Mouse (Mus musculus): ENCODE data around the gene Suclg1. TPM values are rescaled to one million over a fixed set of nuclear protein-coding genes. Genes with fewer than 3 reads are reported as not detected.

The Suclg1 gene
- 100 to 1,000 TPM; 540 to 568 TPM for total RNA-seq (2021)

- intact Hi-C loops (cut with DNase I): loop anchor here (10.0 kb wide), 1 partner anchor 1974 kb away; the partner anchor contains the start of gene Krcc1
- DNase-seq: peak; percentile 83 to 93
Measured at GRCm38 (mm10) chr6:73248237-73249048, at the start of gene Suclg1. Gene Suclg1, plus strand, starts transcription at chr6:73248382.

- intact Hi-C loops (cut with DNase I): no loop called here
- no peak for DNase-seq
Measured at GRCm38 (mm10) chr6:73203724-73204123, 44.5 kb upstream of the Suclg1 start.

GRCm38 (mm10) chr6:73204937-73205336, 43.2 kb upstream of the Suclg1 start:
- DNase-seq: no peak
- intact Hi-C loops (cut with DNase I): no loop called here

GRCm38 (mm10) chr6:73209598-73209997, 38.6 kb upstream of the Suclg1 start:
- DNase-seq: no peak

GRCm38 (mm10) chr6:73210445-73210972, 37.7 kb upstream of the Suclg1 start:
- intact Hi-C loops (cut with DNase I): no loop called here
- no peak for DNase-seq

More at GRCm38 (mm10) chr6:73209598-73209997, 38.6 kb upstream of the Suclg1 start:
- intact Hi-C loops (cut with DNase I): no loop called here

- DNase-seq: no peak
- intact Hi-C loops (cut with DNase I): no loop called here
Measured at GRCm38 (mm10) chr6:73211036-73211435, 37.1 kb upstream of the Suclg1 start.

GRCm38 (mm10) chr6:73211602-73212001, 36.6 kb upstream of the Suclg1 start:
- intact Hi-C loops (cut with DNase I): no loop called here
- no peak for DNase-seq

- intact Hi-C loops (cut with DNase I): loop anchor here (10.0 kb wide), 2 partner anchors 367 to 577 kb away; no protein-coding TSS in a partner anchor
Measured at GRCm38 (mm10) chr6:73221189-73221957, 26.8 kb upstream of the Suclg1 start, which contains the start of gene Dnah6. Gene Dnah6, minus strand, starts transcription at chr6:73221651.

GRCm38 (mm10) chr6:73221958-73222735, 26.0 kb upstream of the Suclg1 start:
- DNase-seq: peak in 1 of 2 experiments; percentile 44
- intact Hi-C loops (cut with DNase I): loop anchor here (10.0 kb wide), 2 partner anchors 367 to 577 kb away; no protein-coding TSS in a partner anchor

More at GRCm38 (mm10) chr6:73221189-73221957, 26.8 kb upstream of the Suclg1 start, which contains the start of gene Dnah6:
- DNase-seq: peak; percentile 79 to 85

GRCm38 (mm10) chr6:73222841-73223526, 25.2 kb upstream of the Suclg1 start:
- intact Hi-C loops (cut with DNase I): loop anchor here (10.0 kb wide), 2 partner anchors 368 to 578 kb away; no protein-coding TSS in a partner anchor

GRCm38 (mm10) chr6:73227376-73228158, 20.6 kb upstream of the Suclg1 start:
- DNase-seq: no peak
- intact Hi-C loops (cut with DNase I): loop anchor here (1.0 to 10.0 kb wide), 4 partner anchors 75 to 583 kb away; no protein-coding TSS in a partner anchor

More at GRCm38 (mm10) chr6:73222841-73223526, 25.2 kb upstream of the Suclg1 start:
- peak; percentile 85 to 87 for DNase-seq

GRCm38 (mm10) chr6:73228408-73228807, 19.8 kb upstream of the Suclg1 start:
- DNase-seq: no peak
- intact Hi-C loops (cut with DNase I): loop anchor here (1.0 to 10.0 kb wide), 4 partner anchors 76 to 584 kb away; no protein-coding TSS in a partner anchor

- intact Hi-C loops (cut with DNase I): loop anchor here (1.0 to 10.0 kb wide), 4 partner anchors 76 to 584 kb away; no protein-coding TSS in a partner anchor
- no peak for DNase-seq
Measured at GRCm38 (mm10) chr6:73228881-73229280, 19.3 kb upstream of the Suclg1 start.

- intact Hi-C loops (cut with DNase I): no loop called here
- DNase-seq: no peak
Measured at GRCm38 (mm10) chr6:73232152-73232584, 16.0 kb upstream of the Suclg1 start.

- DNase-seq: no peak
- intact Hi-C loops (cut with DNase I): no loop called here
Measured at GRCm38 (mm10) chr6:73233202-73233726, 14.9 kb upstream of the Suclg1 start.

- DNase-seq: no peak
- intact Hi-C loops (cut with DNase I): no loop called here
Measured at GRCm38 (mm10) chr6:73234302-73234900, 13.8 kb upstream of the Suclg1 start.

- intact Hi-C loops (cut with DNase I): no loop called here
- no peak for DNase-seq
Measured at GRCm38 (mm10) chr6:73235650-73236049, 12.5 kb upstream of the Suclg1 start.
